ENCODE assay signal across 10 mouse cellular contexts in genomic region chr2:168870480-168870879, GRCm38 (mm10).
DNase-seq lines count a peak whose midpoint lies in the region; ATAC-seq and TF ChIP-seq lines count a peak whose summit lies in the region.
"Had no signal": no experiment of that assay in that cellular context is flagged by ENCODE, and none has a peak within 500 bp of the region (broad histone marks: within the 10 kb centered on the region; RNA-seq: fewer than 3 reads in every experiment).

No protein-coding gene starts in this region.

- no peak overlapping the region for H3K4me3 ChIP-seq in hindbrain, postnatal 0 days (ENCODE audit: low read length)
- no peak overlapping the region for H3K4me3 ChIP-seq in hindbrain, embryonic 14.5 days (replicated peaks; ENCODE audit: low read length)
- H3K4me3 ChIP-seq: liver, embryonic 13.5 days had no signal

- H3K27me3 ChIP-seq in hindbrain, postnatal 0 days (ENCODE audit: insufficient read depth, low read length) = no peaks in the 10 kb centered on the region
- H3K27me3 ChIP-seq in hindbrain, embryonic 14.5 days (ENCODE audit: control insufficient read depth, insufficient read depth, low read length) = 0 out of 2 replicates have a peak, but pooled peaks cover 9% of the 10 kb centered on the region
- H3K27me3 ChIP-seq: liver, embryonic 13.5 days had no signal

- no peak overlapping the region for H3K4me2 ChIP-seq in hindbrain, postnatal 0 days (ENCODE audit: low read depth, low read length)
- no peak overlapping the region for H3K4me2 ChIP-seq in hindbrain, embryonic 14.5 days (replicated peaks)
- H3K4me2 ChIP-seq: liver, embryonic 13.5 days had no signal

- ATAC-seq in hindbrain, postnatal 0 days = no peak
- no peak for ATAC-seq in hindbrain, embryonic 14.5 days (ENCODE audit: low FRiP score)
- ATAC-seq in cerebellum, adult (ENCODE audit: insufficient number of reproducible peaks, low FRiP score, low TSS enrichment) = no peak

- H3K27ac ChIP-seq in hindbrain, postnatal 0 days = no peak overlapping the region
- H3K27ac ChIP-seq in hindbrain, embryonic 14.5 days = no peak overlapping the region
- H3K27ac ChIP-seq: liver, embryonic 13.5 days had no signal

- TF ChIP-seq CTCF in hindbrain, postnatal 0 days (IDR thresholded peaks at IDR 0.05; ENCODE audit: low read depth) = peak; percentile 54

- no peaks in the 10 kb centered on the region for H3K9me3 ChIP-seq in hindbrain, postnatal 0 days (ENCODE audit: low read length)
- no peaks in the 10 kb centered on the region for H3K9me3 ChIP-seq in hindbrain, embryonic 14.5 days (ENCODE audit: control insufficient read depth, low read length)
- H3K9me3 ChIP-seq: liver, embryonic 13.5 days had no signal

- no peak for DNase-seq in hindbrain, postnatal 0 days (ENCODE audit: low spot score)
- no peak for DNase-seq in hindbrain, embryonic 14.5 days (ENCODE audit: low spot score)
- DNase-seq in ovary, postnatal 14 days (ENCODE audit: low spot score) = peak; percentile 8
- no peak for DNase-seq in ovary, postnatal 36 days (ENCODE audit: low spot score)
- peak; percentile 57 for DNase-seq in embryo, embryonic 9.5 days (ENCODE audit: extremely low spot score)
- DNase-seq in thymus, postnatal 14 days = peak; percentile 45
- DNase-seq in right cerebral cortex, postnatal 14 days = no peak
- DNase-seq: gastrocnemius, postnatal 14 days; liver, embryonic 13.5 days had no signal

- H3K9ac ChIP-seq in hindbrain, postnatal 0 days (replicated peaks; ENCODE audit: low read length) = no peak overlapping the region
- no peak overlapping the region for H3K9ac ChIP-seq in hindbrain, embryonic 14.5 days
- H3K9ac ChIP-seq: liver, embryonic 13.5 days had no signal

- no peaks in the 10 kb centered on the region for H3K36me3 ChIP-seq in hindbrain, postnatal 0 days (ENCODE audit: insufficient read depth, low read length)
- H3K36me3 ChIP-seq in hindbrain, embryonic 14.5 days (replicated peaks; ENCODE audit: control insufficient read depth, insufficient read depth) = no peaks in the 10 kb centered on the region
- H3K36me3 ChIP-seq: liver, embryonic 13.5 days had no signal

- 66% methylated on average over 4 of the region's 4 CpGs for WGBS in hindbrain, postnatal 0 days
- WGBS in hindbrain, embryonic 14.5 days = 63% methylated on average over 4 of the region's 4 CpGs

- H3K4me1 ChIP-seq in hindbrain, postnatal 0 days (ENCODE audit: insufficient read depth, low read length) = no peaks in the 10 kb centered on the region
- peaks cover 8% of the 10 kb centered on the region; the same call in 1 of the 2 replicates for H3K4me1 ChIP-seq in hindbrain, embryonic 14.5 days (replicated peaks; ENCODE audit: control insufficient read depth, insufficient read depth, low read length)

Comparison
In these comparisons a context has a peak if more than half of its experiments do, and no peak if none do; other contexts are left out.
1. DNase-seq: peak in ovary, postnatal 14 days (single experiment), embryo, embryonic 9.5 days (single experiment) and thymus, postnatal 14 days (single experiment); none in hindbrain, postnatal 0 days (single experiment), hindbrain, embryonic 14.5 days (single experiment), ovary, postnatal 36 days (single experiment) and right cerebral cortex, postnatal 14 days (single experiment).